Mouse (Mus musculus) ZHBTc4 (cell line): ENCODE measurements at regions not wholly inside any gene's neighbourhood (a gene's known extent, or its start where the extent isn't known, plus 50 kb on each side); places are given as distances from the start of the nearest gene placed in this dataset.

Experiments used
- DNase-seq: peaks from one replicate; pipeline ENCODE4 v3.0.0-alpha.2; 2011; ENCODE audit warnings: low read depth, low spot score

GRCm38 (mm10) chr19:14676929-14677328 lies 79.1 kb upstream of the Tle4 start:
- DNase-seq: peak; percentile 91

DNA sequence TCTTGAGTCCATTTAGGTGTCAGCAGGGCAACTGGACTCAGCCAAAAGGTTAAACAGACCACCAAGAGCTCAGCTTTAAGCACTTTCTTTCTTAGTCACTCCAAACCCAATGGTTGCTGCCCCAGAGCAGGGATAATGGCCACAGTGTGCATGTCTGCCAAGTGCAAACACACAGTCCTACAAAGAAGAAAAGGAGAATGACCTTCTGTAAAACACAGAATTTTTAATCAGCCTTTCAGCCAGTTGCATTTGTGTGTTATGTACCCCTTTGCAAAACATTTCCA lies 72.9 kb upstream of the Tle4 start:
- peak; percentile 56 for DNase-seq

GRCm38 (mm10) chr19:14670078-14670820 lies 72.4 kb upstream of the Tle4 start:
- DNase-seq: no peak

DNA sequence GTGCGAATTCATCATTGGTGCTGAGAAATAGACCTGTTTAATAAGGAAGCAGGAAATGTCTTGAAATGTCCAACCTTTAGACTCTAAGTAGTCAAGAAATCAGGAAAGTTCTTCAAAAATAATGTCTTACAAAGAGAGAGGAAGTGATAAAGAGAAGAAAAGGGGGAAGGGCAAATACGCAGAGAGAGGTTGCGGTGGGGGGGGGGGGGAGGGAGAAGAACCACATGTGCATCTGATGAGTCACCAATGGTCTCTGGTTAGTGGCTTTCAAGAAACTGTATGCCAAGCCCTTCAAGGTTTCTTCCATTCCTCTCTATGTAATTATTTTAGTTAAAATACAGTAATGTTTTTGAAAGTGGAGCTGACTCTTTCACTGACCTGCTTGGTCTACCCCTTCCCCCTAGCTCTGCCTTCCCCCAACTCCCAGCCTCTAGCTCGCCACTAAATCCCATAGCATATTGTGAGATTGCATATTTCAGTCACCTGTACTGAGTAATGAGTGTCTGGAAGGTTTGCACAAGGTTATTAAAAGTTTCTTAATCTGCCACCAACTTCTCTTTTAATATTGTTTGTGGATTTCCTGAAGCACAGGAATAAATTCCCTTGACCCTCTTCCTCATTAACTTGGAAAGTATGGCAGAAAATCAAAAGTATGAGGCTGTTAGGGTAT lies 70.8 kb upstream of the Tle4 start:
- no peak for DNase-seq

DNA sequence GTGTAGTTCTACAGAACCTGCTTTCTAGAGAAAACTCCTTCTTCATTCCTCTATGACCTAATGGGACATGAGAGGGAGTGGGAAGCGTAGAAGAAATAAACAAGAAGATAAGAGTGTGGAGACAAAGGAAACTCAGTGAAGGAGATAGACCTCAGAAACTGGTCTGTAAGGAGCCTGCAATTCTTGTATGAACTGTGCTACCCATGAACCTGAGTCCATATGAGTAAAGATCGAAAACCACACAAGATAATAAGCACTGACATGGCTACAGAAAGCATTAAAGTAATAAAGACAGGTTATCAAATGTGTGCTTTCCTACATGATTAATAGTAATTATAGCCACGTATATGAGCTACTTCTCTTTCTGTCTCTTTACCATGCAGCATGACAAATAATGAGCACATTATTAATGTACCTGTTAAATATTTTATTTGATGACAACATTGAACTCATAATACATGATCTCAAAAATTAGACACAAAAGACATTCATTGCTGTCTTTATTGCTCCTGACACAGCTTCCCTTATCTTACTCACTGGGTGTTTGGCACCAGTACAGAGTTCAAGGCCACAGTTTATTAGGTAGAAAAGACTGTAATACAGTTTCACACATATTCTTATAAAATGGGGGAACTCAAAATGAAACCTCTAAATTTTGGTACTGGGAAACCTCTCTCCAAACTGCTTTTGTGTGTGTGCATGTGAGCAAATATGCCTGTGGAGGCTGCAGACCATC lies 67.0 kb upstream of the Tle4 start:
- DNase-seq: no peak

GRCm38 (mm10) chr19:14664096-14664586 lies 66.3 kb upstream of the Tle4 start:
- DNase-seq: peak; percentile 77

- peak; percentile 72 for DNase-seq
These were observed 65.5 kb upstream of the Tle4 start for GRCm38 (mm10) chr19:14663350-14663749.

DNA sequence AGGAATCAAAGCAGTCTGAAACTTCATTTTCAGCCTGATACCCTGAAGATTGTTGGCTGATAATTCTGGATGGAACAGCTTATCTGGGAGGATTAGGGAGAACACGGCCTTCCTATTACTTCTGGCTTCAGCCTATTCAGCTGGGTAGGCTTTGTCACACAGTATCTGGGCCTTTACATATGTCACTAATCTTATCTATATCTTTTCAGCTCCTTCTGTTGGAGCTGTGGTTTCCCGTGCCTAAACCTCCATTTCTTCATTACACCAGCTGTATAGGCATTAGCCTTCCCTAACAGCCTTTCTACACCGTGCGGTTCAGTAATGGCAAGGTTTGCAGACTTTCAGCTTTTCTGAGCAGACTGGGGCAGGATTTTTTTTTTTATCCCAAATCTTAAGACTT lies 61.9 kb upstream of the Tle4 start:
- no peak for DNase-seq

DNA sequence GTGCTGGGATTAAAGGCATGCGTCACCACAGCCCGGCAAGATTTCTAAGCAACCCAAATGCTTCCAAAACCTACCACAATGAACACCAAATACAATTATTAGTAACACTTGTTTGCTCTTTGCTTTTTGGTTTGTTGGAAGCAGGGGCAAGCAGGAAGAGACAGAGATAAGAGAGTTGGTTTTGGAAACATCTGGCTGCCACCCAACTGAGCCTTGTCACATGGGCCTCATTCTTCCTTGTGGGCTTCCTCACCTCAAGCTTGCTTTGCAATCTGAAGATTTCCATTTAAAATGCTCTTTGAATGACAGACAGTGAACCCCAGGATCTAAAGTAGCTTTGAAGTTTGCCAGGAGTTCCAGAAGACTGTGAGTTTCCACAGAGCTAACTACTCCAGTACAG lies 60.6 kb upstream of the Tle4 start:
- DNase-seq: no peak

GRCm38 (mm10) chr19:14656022-14656388 lies 58.2 kb upstream of the Tle4 start:
- DNase-seq: peak; percentile 89

GRCm38 (mm10) chr19:14655302-14656021 lies 57.6 kb upstream of the Tle4 start:
- DNase-seq: peak; percentile 62
